Mouse (Mus musculus): ENCODE data around the gene Scgb1b12.
"Not testable (repeated sequence)": the region's sequence is repeated elsewhere in the genome, so short reads cannot be mapped to it uniquely, and the experiment has no call there.

Gene Scgb1b12

DNA sequence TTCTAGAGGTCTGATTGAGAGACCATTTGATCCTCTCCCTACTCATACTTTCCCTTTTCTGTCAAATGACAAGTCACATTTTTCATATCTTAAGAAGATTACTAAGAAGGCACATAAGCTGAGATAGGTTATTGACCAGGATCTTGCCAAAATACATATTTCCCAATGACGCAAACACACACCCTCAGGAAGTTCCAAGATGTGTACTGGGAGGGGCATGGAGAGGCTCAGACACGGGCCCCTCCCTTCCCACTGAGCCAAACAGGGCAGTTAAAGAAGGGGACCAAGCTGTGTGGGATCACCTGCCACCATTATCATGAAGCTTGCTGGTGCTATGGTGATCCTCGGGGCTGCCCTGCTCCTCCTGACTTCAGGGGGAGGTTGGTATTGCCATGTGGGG is at the start of gene Scgb1b12:
Gene Scgb1b12 (plus strand): TSS at position 301 of the 400 bp plus-strand sequence.
- DNase-seq (ENCODE audit: inconsistent ontology term): not testable (repeated sequence)

DNA sequence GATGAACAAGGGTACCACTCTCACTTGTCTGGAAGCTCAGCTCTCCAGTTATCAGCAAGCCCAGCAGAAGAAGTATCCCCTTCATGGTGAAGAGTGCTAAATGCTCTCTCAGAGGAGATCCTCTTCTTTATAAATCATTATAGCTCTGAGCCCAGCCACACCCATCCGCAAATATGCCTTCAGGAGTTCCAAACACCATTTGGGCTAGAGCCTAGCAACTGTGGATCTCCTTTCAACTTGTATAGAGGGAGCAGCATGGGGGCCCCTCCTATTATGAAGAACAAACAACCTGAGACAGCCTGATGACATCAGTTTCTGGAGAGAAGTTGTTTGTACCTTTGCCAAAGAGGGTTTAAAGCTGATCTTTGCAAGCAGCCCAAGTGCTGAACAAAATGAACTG is 6.8 kb upstream of the Scgb1b12 start, which contains the start of gene Scgb2b12:
Gene Scgb2b12 (minus strand): TSS at position 101 of the 400 bp plus-strand sequence.
- DNase-seq (ENCODE audit: inconsistent ontology term): not testable (repeated sequence)
